Mouse (Mus musculus): ENCODE results near the gene Tpmt.
A peak's percentile ranks its signal among the peaks of the same experiment; 100 is the strongest.

Gene Tpmt

DNA sequence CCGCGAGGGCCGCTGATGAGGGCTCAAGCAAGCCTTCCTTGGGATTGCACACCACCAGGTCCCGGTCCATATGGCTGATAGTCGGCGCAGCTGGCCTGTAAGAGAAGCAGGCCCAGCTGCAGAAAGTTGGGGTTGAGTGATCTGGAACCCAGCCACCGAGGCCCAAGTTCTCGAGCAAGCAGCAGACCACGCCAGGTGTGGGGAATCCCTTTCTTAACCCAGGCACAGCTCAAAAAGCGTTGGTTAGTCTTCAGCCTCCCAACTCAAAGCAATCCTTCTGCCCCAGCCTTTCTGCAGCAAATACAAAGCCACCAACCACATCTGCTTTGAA is at the start of gene Tpmt:
TSS of gene Tpmt (minus strand) at position 121 of the 331 bp plus-strand sequence.
- DNase-seq (ENCODE audit: low spot score): no peak

DNA sequence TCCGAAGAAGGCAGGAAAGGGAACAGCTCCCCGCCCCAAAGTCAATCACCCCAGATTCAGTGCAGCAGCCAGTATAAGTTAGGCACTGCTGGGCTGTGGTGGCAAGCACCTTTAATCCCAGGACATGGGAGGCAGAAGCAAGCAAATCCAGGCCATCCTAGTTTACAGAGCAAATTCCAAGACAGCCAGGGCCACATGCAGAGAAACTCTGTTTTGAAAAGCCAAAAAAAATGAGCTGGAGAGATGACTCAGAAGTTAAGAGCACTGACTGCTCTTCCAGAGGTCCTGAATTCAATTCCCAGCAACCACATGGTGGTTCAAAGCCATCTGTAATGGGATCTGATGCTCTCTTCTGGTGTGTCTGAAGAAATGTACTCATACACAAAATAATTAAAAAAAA is 49.3 kb upstream of the Tpmt start:
- DNase-seq (ENCODE audit: low spot score): no peak

DNA sequence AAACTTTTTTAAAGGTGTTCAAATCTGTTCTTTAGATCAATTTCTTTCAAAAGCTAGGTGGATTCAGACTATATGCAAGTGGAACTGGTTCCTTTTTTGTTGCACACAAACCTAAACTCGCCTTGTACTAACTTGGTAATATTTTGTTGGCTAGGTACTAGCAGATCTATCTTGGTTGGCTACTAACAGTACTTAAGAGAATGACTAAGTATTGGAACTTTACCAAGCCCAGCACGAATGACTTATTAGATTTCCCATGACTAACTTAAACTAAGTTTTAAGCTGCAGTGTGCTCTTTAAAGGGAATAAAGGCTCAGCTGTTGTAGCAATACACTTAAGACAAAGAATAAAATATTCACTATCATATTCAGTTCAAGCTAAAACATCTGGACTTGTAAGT is 44.7 kb upstream of the Tpmt start:
- no peak for DNase-seq (ENCODE audit: low spot score)

DNA sequence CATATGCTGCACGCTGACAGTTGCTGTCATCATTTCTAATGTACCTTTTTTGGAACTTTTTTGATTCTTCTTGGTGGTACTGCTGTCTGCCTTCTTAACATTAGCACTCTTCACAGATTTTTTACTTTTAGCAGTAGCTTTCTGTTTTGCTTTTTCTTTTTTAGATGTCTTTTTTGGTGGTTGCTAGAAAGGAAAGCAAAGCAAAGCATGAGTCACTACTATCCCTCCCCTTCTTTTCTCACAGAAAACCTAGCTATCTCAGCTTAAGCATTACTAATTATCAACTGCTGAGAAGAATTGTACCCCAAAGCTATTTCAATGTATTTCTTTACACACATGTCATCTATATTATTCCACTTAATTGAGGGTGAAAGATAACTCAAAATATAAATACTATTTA is 43.9 kb upstream of the Tpmt start:
- no peak for DNase-seq (ENCODE audit: low spot score)

DNA sequence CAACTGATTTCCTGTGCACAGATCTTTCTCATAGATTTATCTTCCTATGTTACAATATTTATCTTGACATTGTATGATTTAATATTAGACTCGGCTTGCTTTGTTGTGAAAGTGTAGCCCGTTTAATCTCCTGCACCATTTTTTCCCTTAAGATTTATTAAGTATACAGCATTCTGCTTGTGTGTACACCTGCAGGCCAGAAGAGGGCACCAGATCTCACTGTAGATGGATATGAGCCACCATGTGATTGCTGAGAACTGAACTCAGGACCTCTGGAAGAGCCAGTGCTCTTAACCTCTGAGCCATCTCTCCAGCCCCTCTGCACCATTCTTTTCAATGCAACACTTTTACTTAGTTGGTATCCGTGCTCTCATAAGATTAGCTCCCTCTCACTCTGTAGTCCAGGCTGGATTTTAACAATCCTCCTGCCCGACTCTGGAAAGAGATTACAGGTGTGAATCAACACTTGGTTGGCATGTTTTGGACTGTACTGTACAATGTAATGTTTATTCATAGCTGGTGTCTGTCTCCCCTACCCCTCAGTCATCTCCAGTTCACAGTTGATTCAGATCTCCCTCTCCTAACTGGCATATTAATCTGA is 36.5 kb upstream of the Tpmt start:
- no peak for DNase-seq (ENCODE audit: low spot score)

GRCm38 (mm10) chr13:47078799-47079198 is 34.3 kb upstream of the Tpmt start:
- no peak for DNase-seq (ENCODE audit: low spot score)

DNA sequence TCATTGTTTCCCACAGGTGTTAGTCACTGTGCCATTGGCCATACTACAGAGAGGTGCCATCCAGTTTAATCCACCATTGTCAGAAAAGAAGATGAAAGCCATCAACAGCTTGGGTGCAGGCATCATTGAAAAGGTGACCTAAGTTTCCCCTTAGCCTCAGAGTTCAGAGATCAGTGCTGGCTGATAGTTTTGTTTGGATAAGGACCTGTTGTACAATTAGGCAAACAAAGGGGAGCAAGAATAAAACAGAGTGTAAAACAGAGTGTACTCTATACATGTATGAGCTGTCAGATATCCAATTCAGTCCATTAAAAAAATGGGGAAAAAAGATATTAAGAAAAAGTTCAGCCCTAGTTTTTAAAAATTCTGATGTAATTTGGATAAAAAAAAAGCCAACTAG is 32.8 kb upstream of the Tpmt start:
- peak; percentile 45 for DNase-seq (ENCODE audit: low spot score)

- DNase-seq (ENCODE audit: low spot score): no peak
Observed at GRCm38 (mm10) chr13:47076156-47076555, 31.6 kb upstream of the Tpmt start.

GRCm38 (mm10) chr13:47072484-47072883 is 27.9 kb upstream of the Tpmt start:
- no peak for DNase-seq (ENCODE audit: low spot score)

GRCm38 (mm10) chr13:47071871-47072270 is 27.3 kb upstream of the Tpmt start:
- no peak for DNase-seq (ENCODE audit: low spot score)

GRCm38 (mm10) chr13:47070329-47071080 is 26.0 kb upstream of the Tpmt start:
- DNase-seq (ENCODE audit: low spot score): no peak

GRCm38 (mm10) chr13:47067001-47067400 is 22.5 kb upstream of the Tpmt start:
- no peak for DNase-seq (ENCODE audit: low spot score)

DNA sequence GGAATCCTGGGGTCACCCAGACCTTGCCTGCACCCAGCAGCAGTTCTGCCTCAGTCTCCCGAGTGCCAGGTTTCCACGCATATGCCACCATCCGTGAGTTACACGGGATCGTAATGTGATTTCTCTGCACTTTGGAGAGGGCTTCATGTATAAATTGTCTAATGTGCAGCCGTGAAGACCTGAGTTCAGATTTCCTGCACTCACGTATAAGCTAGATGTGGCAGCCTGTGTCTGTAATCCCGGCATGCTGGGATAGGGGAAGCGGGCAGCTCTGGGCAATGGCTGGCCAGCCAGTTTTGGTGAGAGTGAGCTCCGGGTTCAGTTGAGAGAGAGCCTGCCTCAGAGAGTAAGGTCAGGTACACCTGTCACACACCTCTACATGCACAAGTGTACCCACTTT is 22.0 kb upstream of the Tpmt start:
- no peak for DNase-seq (ENCODE audit: low spot score)

DNA sequence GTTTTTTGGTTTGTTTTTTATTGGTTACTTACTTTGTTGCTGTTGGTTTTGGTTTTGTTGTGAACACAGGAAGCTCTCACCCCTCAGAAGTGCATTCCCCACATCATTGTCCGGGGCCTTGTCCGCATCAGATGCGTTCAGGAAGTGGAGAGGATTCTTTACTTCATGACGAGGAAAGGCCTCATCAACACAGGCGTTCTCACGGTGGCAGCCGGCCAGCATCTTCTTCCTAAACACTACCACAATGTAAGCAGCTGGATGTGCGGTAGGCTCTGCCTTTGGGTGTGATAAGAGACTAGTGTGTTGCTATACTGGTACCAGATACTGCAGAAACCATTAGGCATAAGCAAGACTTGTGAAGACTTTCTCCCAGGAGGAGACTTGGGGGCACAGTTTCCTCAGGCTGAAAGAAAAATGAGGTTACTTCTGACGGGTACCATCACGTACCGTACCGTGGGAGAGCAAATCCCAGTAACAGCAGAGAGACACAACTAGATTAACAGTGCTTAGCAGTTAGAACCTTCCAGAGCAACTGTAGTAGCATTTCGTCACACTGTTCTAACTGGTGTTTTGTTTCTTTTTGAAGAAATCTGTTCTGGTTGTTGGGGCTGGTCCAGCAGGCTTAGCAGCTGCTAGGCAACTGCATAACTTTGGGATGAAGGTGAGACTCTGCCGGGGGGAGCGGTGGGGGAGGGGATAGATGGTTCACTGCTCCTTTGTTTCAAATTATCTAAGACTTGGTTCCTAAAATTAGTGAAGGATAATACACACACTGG is 19.6 kb upstream of the Tpmt start:
- no peak for DNase-seq (ENCODE audit: low spot score)

DNA sequence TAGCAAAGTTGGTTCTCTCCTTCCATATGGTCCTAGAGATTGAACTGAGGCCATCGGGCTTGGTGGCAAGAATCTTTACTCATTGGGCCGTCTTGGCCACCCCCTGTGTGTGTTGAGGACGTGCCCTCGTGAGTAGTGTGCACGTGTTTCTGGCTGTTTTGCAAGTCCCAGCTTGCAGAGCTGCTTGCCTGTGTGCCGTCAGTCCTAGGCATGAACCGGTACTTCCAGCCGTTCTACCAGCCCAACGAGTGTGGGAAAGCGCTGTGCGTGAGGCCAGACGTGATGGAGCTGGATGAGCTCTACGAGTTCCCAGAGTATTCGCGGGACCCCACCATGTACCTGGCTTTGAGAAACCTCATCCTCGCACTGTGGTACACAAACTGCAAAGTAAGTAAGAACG is 18.2 kb upstream of the Tpmt start:
- no peak for DNase-seq (ENCODE audit: low spot score)

DNA sequence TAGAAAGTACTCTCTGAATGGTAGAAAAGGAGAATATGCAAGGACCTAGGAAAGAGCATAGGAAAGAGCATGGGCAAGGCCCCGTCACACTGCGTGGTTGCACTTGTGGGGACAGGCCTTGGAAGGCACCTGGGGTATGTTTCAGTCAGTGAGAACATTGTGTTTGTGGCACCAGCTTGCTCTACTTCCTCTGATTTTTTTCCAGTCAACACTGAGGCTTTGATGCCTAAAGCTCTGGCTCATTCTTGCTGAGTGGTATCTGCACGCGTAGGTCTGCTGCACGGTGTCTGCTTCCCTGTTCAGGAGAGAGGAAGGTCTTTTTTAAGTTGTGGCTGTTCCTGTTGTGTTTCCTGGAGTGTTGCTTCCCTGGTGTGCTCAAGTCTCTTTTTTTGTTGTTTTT is 12.2 kb upstream of the Tpmt start:
- no peak for DNase-seq (ENCODE audit: low spot score)

GRCm38 (mm10) chr13:47056126-47056525 is 11.6 kb upstream of the Tpmt start:
- DNase-seq (ENCODE audit: low spot score): no peak

DNA sequence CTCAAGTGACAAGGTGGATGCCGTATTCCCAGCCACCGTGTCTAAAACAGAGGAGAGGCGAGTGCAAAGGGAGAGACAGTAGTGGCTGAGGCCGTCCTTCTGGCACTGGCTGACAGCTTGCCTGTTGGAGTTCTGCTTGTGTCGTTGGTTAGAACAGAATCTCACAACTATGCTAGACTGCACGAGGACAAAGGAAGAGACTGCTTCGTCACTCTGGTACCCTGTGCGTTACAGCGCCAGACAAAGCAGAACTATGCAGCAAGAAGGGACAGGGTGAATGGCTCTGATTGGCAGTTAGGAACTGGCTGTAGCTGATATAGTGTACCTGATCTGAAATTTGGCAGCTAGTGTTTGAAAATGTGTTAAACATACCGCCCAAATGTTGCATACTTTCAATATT is 9.4 kb upstream of the Tpmt start:
- DNase-seq (ENCODE audit: low spot score): no peak

GRCm38 (mm10) chr13:47050009-47050408 is 5.5 kb upstream of the Tpmt start:
- DNase-seq (ENCODE audit: low spot score): no peak

- DNase-seq (ENCODE audit: low spot score): no peak
Observed at GRCm38 (mm10) chr13:47047996-47048395, 3.5 kb upstream of the Tpmt start.

DNA sequence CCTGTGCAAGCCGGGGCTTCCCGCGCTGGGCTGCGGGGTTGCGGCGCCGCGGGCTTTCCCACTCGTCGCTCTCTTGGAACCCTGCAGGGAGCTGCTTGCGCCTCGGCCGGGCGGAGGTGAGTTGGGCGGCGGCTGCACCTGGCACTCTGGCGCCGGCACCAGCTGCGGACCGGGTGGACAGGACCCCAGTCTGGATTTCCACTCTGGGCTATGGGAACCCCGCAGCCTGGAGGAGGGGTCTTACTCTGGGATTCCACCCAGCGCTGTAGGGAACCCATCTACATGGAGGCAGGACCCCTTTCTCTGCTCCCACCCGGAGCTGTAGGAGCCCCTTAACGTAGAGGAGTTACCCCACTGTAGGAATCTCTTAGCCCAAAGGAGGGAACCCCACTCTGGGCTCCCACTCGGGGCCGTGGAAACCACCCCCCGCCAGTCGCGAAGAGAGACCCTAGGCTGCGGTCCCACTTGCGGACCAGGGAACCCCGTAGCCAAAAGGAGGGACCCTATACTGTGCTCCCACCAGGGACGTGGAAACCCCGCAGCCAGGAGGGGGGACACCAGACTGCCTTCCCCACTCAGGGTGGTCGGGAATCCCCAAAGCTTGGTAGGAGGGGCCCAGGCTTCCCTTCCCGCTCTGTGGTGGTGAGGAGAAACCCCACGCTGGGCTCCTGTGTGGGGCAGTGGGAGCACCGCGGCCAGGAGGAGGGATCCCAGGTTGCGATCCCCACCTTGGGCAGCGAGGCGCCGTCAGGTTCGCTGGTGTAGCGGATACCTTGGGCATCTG is 512 bp downstream of the Tpmt start:
- DNase-seq (ENCODE audit: low spot score): no peak

GRCm38 (mm10) chr13:47043030-47043680 is 1.4 kb downstream of the Tpmt start, which contains the start of gene Kdm1b:
Gene Kdm1b, plus strand, starts transcription at chr13:47043499.
- peak; percentile 99 for DNase-seq (ENCODE audit: low spot score)
